Mouse (Mus musculus) ES-Bruce4 (cell line): ENCODE measurements around the gene Olfr399.

Experiments used
- CTCF ChIP-seq: IDR thresholded peaks from one replicate; pipeline ENCODE4 v1.8.1; 2011; ENCODE audit warnings: low read depth, low read length
- EP300 ChIP-seq: IDR thresholded peaks from 2 replicates; pipeline ENCODE4 v1.6.1; 2011; ENCODE audit warnings: low read depth, low read length; ENCODE audit not compliant: insufficient read depth
- POLR2A ChIP-seq: IDR thresholded peaks from one replicate; pipeline ENCODE4 v1.8.1; 2011; ENCODE audit warnings: low read length; ENCODE audit not compliant: insufficient read depth

- no peak for TF ChIP-seq CTCF
- no peak for TF ChIP-seq POLR2A
- no peak for TF ChIP-seq EP300
Observed at GRCm38 (mm10) chr11:74056451-74056850, at the start of gene Olfr399, which contains the start of gene Olfr139.
